Mouse (Mus musculus) neural tube, embryonic 15.5 days (tissue): ENCODE results near the gene Golga2. TPM values are rescaled to one million over a fixed set of nuclear protein-coding genes. Genes with fewer than 3 reads are reported as not detected.

Source experiments
- ATAC-seq: fragments of 200-750 bp; cut with Nextera tagmentation; 2 replicates; pipeline ENCODE4 v1.8.0; 2017; ENCODE audit warnings: mild to moderate bottlenecking, moderate TSS enrichment, moderate library complexity; ENCODE audit not compliant: low FRiP score
- H3K27ac ChIP-seq: fragments of 300-500 bp; sonication (generic); replicated peaks from 2 replicates; pipeline ENCODE4 v1.5.1; 2015; ENCODE audit warnings: mild to moderate bottlenecking, inconsistent platforms
- H3K27me3 ChIP-seq: fragments of 300-500 bp; sonication (generic); replicated peaks from 2 replicates; pipeline ENCODE4 v1.6.1; 2015; ENCODE audit warnings: inconsistent platforms
- H3K36me3 ChIP-seq: fragments of 300-500 bp; sonication (generic); 2 replicates; pipeline ENCODE4 v1.6.1; 2015; ENCODE audit warnings: inconsistent platforms
- H3K4me1 ChIP-seq: fragments of 300-500 bp; sonication (generic); 2 replicates; pipeline ENCODE4 v1.6.1; 2015; ENCODE audit warnings: inconsistent platforms
- H3K4me2 ChIP-seq: fragments of 300-500 bp; sonication (generic); 2 replicates; pipeline ENCODE4 v1.6.1; 2015; ENCODE audit warnings: inconsistent platforms, mild to moderate bottlenecking, moderate library complexity
- H3K4me3 ChIP-seq: fragments of 300-500 bp; sonication (generic); replicated peaks from 2 replicates; pipeline ENCODE4 v1.5.1; 2015; ENCODE audit warnings: mild to moderate bottlenecking, inconsistent platforms
- H3K9ac ChIP-seq: fragments of 300-500 bp; sonication (generic); replicated peaks from 2 replicates; pipeline ENCODE4 v1.6.1; 2015; ENCODE audit warnings: mild to moderate bottlenecking, inconsistent platforms
- H3K9me3 ChIP-seq: fragments of 300-500 bp; sonication (generic); replicated peaks from 2 replicates; pipeline ENCODE4 v1.6.1; 2016; ENCODE audit warnings: inconsistent platforms
- WGBS: fragments of 180-500 bp; shearing (Covaris S2); methylation state at CpG from one replicate; pipeline ENCODE4 v1.1.7; 2015; ENCODE audit warnings: mixed read lengths; 5-methylcytosine and 5-hydroxymethylcytosine counted together
- polyA plus RNA-seq: library from polyadenylated mRNA; unstranded; fragments of >200 nt; fragmentation: Nextera tagmentation; extraction: Ambion mirVana; gene quantifications from 2 replicates; pipeline ENCODE4 v1.2.1, GENCODE M21; 2015

The Golga2 gene
- polyA plus RNA-seq = 27.5 and 31.3 TPM in 2 replicates

GRCm38 (mm10) chr2:32287334-32287840 is at the start of gene Golga2:
Gene Golga2, plus strand, starts transcription at chr2:32287384.
- 1% methylated on average over 23 of the region's 23 CpGs for WGBS
- Histone ChIP-seq H3K4me3 (peak within 1 kb of the TSS; percentile 72), H3K36me3 (peaks cover 20% of the 10 kb centered on the region), H3K4me2 (peak within 1 kb of the TSS; percentile 94), H3K27ac (peak within 1 kb of the TSS; percentile 81), H3K9ac (peak within 1 kb of the TSS; percentile 91), H3K9me3 (no peaks in the 10 kb centered on the region), H3K27me3 (no peaks in the 10 kb centered on the region), H3K4me1 (peaks cover 37% of the 10 kb centered on the region)
- ATAC-seq = peak; percentile 49

- Histone ChIP-seq H3K4me3 (peak overlapping the region; percentile 68), H3K27ac (peak overlapping the region; percentile 79; the same call in 1 of the 2 replicates), H3K4me1 (peaks cover 26% of the 10 kb centered on the region), H3K9me3 (no peaks in the 10 kb centered on the region), H3K27me3 (no peaks in the 10 kb centered on the region), H3K4me2 (peak overlapping the region; percentile 89), H3K9ac (peak overlapping the region; percentile 58; the same call in 1 of the 2 replicates), H3K36me3 (peaks cover 28% of the 10 kb centered on the region)
- ATAC-seq = no peak
- 42% methylated on average over 4 of the region's 4 CpGs for WGBS
Measured at GRCm38 (mm10) chr2:32237571-32237970, 49.6 kb upstream of the Golga2 start.

- WGBS = 92% methylated on average over 9 of the region's 9 CpGs
- ATAC-seq = no peak
- no peaks in the 10 kb centered on the region for H3K27me3 ChIP-seq
Measured at GRCm38 (mm10) chr2:32238708-32239435, 48.3 kb upstream of the Golga2 start.

GRCm38 (mm10) chr2:32240591-32240990 is 46.6 kb upstream of the Golga2 start:
- no peak overlapping the region for H3K27ac ChIP-seq
- no peak overlapping the region for H3K9ac ChIP-seq
- no peak for ATAC-seq
- 78% methylated on average over 5 of the region's 5 CpGs for WGBS
- H3K4me1 ChIP-seq = peaks cover 14% of the 10 kb centered on the region
- H3K27me3 ChIP-seq = no peaks in the 10 kb centered on the region
- no peaks in the 10 kb centered on the region for H3K9me3 ChIP-seq
- no peak overlapping the region for H3K4me3 ChIP-seq
- H3K4me2 ChIP-seq = no peak overlapping the region
- H3K36me3 ChIP-seq = peaks cover 40% of the 10 kb centered on the region

More at GRCm38 (mm10) chr2:32238708-32239435, 48.3 kb upstream of the Golga2 start:
- Histone ChIP-seq H3K9ac (no peak overlapping the region), H3K4me2 (no peak overlapping the region), H3K36me3 (peaks cover 26% of the 10 kb centered on the region), H3K27ac (no peak overlapping the region), H3K9me3 (no peaks in the 10 kb centered on the region), H3K4me3 (no peak overlapping the region), H3K4me1 (peaks cover 26% of the 10 kb centered on the region)

GRCm38 (mm10) chr2:32242986-32243385 is 44.2 kb upstream of the Golga2 start:
- H3K9me3 ChIP-seq = no peaks in the 10 kb centered on the region
- H3K4me1 ChIP-seq = peaks cover 2% of the 10 kb centered on the region; the same call in 1 of the 2 replicates
- no peak overlapping the region for H3K27ac ChIP-seq
- H3K9ac ChIP-seq = no peak overlapping the region
- 90% methylated on average over 4 of the region's 4 CpGs for WGBS
- H3K36me3 ChIP-seq = peaks cover 60% of the 10 kb centered on the region
- no peak for ATAC-seq
- no peak overlapping the region for H3K4me2 ChIP-seq
- H3K27me3 ChIP-seq = no peaks in the 10 kb centered on the region
- H3K4me3 ChIP-seq = no peak overlapping the region

- WGBS = 88% methylated on average over 4 of the region's 4 CpGs
- peaks cover 86% of the 10 kb centered on the region for H3K36me3 ChIP-seq
Measured at GRCm38 (mm10) chr2:32246741-32247140, 40.4 kb upstream of the Golga2 start.

GRCm38 (mm10) chr2:32248377-32249361 is 38.5 kb upstream of the Golga2 start:
- 84% methylated on average over 10 of the region's 10 CpGs for WGBS

More at GRCm38 (mm10) chr2:32246741-32247140, 40.4 kb upstream of the Golga2 start:
- Histone ChIP-seq H3K9ac (no peak overlapping the region), H3K4me3 (no peak overlapping the region), H3K27me3 (no peaks in the 10 kb centered on the region), H3K4me2 (no peak overlapping the region), H3K27ac (no peak overlapping the region), H3K9me3 (no peaks in the 10 kb centered on the region), H3K4me1 (no peaks in the 10 kb centered on the region)
- no peak for ATAC-seq

GRCm38 (mm10) chr2:32251791-32252527 is 35.2 kb upstream of the Golga2 start:
- 88% methylated on average over 12 of the region's 12 CpGs for WGBS
- H3K4me2 ChIP-seq = no peak overlapping the region

More at GRCm38 (mm10) chr2:32248377-32249361, 38.5 kb upstream of the Golga2 start:
- no peak overlapping the region for H3K4me3 ChIP-seq
- no peaks in the 10 kb centered on the region for H3K9me3 ChIP-seq
- no peak overlapping the region for H3K9ac ChIP-seq
- H3K4me1 ChIP-seq = no peaks in the 10 kb centered on the region
- H3K27ac ChIP-seq = no peak overlapping the region
- H3K36me3 ChIP-seq = peaks cover 91% of the 10 kb centered on the region
- ATAC-seq = no peak
- H3K4me2 ChIP-seq = no peak overlapping the region
- H3K27me3 ChIP-seq = no peaks in the 10 kb centered on the region

GRCm38 (mm10) chr2:32252658-32253057 is 34.5 kb upstream of the Golga2 start:
- H3K4me1 ChIP-seq = no peaks in the 10 kb centered on the region
- H3K36me3 ChIP-seq = peaks cover 85% of the 10 kb centered on the region
- no peak overlapping the region for H3K4me3 ChIP-seq
- no peak for ATAC-seq
- H3K27me3 ChIP-seq = no peaks in the 10 kb centered on the region
- no peak overlapping the region for H3K9ac ChIP-seq
- H3K4me2 ChIP-seq = no peak overlapping the region
- 93% methylated on average over 5 of the region's 5 CpGs for WGBS
- H3K9me3 ChIP-seq = no peaks in the 10 kb centered on the region
- no peak overlapping the region for H3K27ac ChIP-seq

More at GRCm38 (mm10) chr2:32251791-32252527, 35.2 kb upstream of the Golga2 start:
- H3K9me3 ChIP-seq = no peaks in the 10 kb centered on the region
- no peaks in the 10 kb centered on the region for H3K4me1 ChIP-seq
- no peaks in the 10 kb centered on the region for H3K27me3 ChIP-seq
- ATAC-seq = no peak
- no peak overlapping the region for H3K9ac ChIP-seq
- H3K4me3 ChIP-seq = no peak overlapping the region
- H3K36me3 ChIP-seq = peaks cover 83% of the 10 kb centered on the region
- H3K27ac ChIP-seq = no peak overlapping the region

GRCm38 (mm10) chr2:32253352-32253751 is 33.8 kb upstream of the Golga2 start:
- Histone ChIP-seq H3K4me2 (no peak overlapping the region), H3K27ac (no peak overlapping the region), H3K36me3 (peaks cover 82% of the 10 kb centered on the region), H3K4me3 (no peak overlapping the region), H3K9me3 (no peaks in the 10 kb centered on the region), H3K27me3 (no peaks in the 10 kb centered on the region), H3K9ac (no peak overlapping the region), H3K4me1 (no peaks in the 10 kb centered on the region)
- ATAC-seq = no peak
- 91% methylated on average over 1 of the region's 1 CpGs for WGBS

GRCm38 (mm10) chr2:32254563-32254962 is 32.6 kb upstream of the Golga2 start:
- 88% methylated on average over 5 of the region's 5 CpGs for WGBS
- no peak for ATAC-seq
- Histone ChIP-seq H3K9me3 (no peaks in the 10 kb centered on the region), H3K4me2 (no peak overlapping the region), H3K36me3 (peaks cover 73% of the 10 kb centered on the region), H3K4me1 (peaks cover 10% of the 10 kb centered on the region), H3K4me3 (no peak overlapping the region), H3K27ac (no peak overlapping the region), H3K9ac (no peak overlapping the region), H3K27me3 (no peaks in the 10 kb centered on the region)
